Mouse (Mus musculus) cerebellum, postnatal 10 days (tissue): ENCODE results near the gene Mettl26.
A peak's percentile ranks its signal among the peaks of the same experiment; 100 is the strongest.
"Not testable (repeated sequence)": the region's sequence is repeated elsewhere in the genome, so short reads cannot be mapped to it uniquely, and the experiment has no call there.

Experiments used
- DNase-seq, 2 experiments: peaks; one replicate each; pipeline ENCODE4 v3.0.0; 2021; ENCODE audit warnings: mixed read lengths in 2 of 2

Gene Mettl26

DNA sequence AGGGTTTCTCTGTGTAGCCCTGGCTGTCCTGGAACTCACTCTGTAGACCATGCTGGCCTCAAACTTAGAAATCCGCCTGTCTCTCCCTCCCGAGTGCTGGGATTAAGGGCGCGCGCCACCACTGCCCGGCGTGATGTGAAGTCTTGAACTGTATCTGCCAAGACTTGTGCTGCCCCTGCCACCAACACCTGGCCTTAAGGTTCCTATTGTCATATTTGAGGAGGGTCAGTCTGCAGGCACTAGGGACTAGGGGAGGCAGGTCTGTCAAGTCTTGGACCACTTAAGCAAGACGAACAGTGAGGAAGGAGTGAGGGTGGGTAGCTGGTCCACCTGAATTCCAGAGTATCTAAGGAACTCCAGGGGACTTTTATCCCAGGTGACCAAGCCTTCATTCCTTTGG, 5.4 kb upstream of the Mettl26 start:
- no peak for DNase-seq

DNA sequence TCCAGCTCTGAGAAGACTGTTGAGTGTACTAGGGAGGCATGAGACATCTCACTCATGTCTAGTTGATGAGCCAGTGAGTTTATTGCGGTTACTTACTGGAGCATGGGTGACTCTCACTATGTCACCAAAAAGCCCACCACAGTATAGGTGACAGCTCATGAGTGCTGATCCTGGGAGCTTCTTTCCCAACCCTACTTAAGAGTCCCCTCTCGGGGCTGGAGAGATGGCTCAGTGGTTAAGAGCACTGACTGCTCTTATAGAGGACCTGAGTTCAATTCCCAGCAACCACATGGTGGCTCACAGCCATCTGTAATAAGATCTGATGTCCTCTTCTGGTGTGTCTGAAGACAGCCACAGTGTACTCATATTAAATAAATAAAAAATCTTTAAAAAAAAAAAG, 4.9 kb upstream of the Mettl26 start:
- DNase-seq: no peak

DNA sequence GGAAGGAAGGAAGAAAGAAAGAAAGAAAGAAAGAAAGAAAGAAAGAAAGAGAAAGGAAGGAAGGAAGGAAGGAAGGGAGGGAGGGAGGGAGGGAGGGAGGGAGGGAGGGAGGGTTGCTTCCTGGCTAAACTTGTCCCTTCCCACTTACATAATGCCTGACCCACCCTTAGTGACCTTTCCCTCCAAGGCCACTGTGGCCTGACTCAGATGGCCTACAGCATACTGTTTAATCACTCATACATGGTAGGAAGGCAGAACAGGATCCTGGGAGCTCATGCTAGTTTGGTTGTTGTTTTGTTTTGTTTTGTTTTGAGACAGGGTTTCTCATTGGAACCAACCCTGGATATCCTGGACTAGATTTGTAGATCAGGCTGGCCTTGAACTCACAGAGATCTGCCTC, 3.3 kb upstream of the Mettl26 start:
- not testable (repeated sequence) for DNase-seq

DNA sequence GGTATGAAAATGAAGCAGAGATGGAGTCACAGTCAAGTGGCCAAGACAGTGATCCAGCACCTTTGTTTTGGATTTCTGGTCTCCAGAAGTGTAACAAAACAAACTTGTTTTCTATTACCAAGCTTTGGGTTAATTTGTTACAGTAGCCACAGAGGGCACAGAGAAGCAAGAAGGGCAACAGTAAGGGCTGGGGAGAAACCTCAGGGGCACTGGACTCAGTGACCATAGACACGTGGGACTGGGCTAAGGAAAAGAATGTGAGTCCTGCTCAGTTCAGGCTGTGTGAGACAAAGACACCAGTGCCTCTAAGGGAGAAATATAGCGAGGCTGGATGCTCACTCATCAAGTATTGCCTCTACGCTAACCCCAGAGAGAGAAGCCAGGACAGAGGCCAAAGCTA, 2.2 kb upstream of the Mettl26 start:
- no peak for DNase-seq

DNA sequence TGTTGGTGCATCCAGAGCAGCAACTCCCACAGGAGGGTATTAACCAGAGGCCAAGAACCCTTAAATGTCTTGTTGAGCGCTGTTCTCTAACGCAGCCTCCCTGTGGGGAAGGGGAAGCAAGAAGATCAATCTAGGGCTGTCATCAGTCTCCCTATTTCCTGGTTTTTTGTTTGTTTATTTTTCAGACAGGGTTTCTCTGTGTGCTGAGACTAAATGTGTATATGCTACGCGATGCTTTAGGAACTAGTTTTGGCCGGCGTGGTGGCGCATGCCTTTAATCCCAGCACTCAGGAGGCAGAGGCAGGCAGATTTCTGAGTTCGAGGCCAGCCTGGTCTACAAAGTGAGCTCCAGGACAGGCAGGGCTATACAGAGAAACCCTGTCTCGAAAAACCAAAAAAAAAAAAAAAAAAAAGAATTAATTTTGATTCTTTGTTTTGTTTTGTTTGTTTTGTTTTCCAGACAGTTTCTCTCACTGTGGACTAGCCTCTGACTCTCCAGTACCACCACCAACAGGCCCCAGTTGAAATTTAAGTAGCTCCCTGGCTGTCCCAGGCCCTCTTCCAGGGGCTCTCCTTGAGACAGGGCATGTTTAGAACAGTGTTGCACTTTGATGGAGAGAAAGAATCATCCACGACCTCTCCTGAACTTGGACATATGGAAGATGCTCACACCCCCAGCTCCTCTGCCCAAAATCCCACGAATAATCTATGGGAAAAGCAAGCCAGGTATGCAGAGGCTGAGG, 1.3 kb upstream of the Mettl26 start:
- no peak for DNase-seq

DNA sequence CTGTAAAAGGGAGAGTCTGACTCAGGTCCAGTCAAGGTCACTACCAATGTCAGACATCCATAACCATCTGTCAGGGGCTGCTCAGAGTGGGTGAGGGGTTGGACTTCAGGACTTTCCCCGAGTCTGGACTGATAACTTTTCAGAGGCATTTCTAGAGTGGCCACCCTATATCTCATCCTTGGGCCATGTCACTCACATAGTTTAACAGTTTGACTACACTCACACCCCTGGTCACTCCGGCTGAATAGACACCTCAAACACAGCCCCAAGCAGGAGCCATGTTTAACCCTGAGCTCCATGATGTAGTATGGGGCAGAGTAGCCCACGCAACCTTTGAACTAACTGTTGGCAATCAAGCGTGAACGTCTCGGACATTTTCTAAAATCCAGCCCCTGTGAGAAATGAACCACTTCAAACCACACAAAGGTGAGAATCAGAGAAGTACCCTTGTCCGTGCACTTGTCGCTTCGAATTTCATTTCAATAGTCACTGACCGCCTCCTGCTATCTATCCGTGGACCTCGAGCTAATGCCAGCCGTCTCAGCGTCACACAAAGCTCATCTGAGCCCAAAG, 640 bp upstream of the Mettl26 start:
- DNase-seq: no peak

DNA sequence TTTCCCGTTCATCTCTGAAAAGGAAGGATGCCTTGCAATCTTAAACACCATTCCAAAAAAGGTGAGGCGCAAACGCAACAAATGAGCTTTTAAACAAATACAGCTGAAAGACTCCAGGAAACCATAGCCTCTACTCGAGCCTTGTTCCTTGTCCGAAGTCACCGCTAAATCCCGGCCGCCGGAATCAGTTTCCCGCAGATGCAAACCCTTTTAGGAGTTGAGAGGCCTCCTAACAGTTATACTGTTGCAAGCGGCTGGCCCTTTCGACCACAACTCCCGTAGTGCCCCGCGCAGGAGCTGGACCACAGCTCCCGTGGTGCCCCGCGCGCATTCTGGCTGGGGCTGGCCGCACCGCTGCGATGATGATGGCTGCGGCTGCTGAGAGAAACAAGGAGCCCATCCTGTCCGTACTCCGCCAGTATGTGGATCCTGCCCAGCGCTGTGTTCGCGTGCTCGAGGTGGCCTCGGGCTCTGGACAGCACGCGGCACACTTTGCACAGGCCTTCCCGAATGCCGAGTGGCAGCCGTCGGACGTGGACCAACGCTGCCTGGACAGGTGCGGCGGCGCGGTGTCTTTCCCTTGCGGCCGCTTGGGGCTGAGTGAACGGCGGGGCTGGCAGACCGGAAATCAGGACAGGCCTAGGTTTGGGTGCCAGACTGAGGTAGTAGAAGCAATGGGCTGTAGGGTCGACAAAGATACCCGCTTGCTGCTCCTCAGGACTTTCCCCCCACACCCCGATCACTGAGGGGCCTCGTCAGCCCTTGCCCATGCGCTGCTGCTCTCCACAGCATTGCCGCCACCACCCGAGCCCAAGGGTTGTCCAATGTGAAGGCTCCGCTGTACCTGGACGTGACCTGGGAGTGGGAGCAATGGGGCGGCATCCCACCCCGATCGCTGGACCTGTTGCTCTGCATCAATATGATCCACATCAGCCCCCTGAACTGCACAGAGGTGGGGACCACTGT, 580 bp downstream of the Mettl26 start:
- peak; percentile 96 for DNase-seq

DNA sequence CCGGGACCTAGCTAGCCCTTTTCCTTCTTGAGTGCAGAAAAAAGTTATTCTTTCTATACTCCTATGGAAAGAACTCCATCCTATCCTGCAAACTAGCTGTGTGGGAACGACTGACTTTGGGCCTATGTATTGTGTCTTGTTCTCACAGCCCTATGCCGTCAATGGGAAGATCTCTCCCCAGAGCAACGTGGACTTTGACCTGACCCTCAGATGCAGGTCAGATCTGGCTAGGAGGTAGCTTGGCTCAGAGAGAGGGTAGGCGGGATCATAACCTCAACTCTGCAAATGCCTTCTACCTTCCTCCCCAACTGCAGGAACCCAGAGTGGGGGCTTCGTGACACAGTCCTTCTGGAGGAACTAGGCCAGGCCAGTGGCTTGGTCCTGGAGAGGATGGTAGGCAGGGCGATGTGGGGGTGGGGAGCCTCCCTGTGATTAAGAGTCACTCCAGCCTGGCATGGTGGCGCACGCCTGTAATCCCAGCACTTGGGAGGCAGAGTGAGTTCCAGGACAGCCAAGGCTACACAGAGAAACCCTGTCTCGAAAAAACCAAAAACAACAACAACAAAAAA, 1.6 kb downstream of the Mettl26 start:
- DNase-seq: peak; percentile 34 to 45

DNA sequence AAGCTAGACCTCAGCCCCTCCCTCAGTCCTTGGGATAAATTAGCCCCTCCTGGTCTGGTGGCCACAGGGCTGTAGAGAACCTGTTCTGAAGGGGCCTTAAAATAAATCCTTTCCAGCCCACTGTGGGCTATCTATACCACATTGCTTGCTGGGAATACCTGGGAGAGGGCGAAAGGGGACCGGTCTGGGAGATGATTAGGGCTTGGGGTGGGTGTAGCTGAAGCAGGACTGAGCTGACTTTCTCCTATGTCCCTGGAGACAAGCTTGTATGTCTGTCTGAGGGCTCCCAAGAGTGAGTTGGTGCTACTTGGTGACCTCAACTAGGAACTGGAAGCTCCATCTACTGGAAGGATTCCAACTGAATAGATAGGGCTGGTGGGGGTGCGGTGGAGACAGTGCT, 2.2 kb downstream of the Mettl26 start:
- DNase-seq: peak in 1 of 2 experiments; percentile 26

DNA sequence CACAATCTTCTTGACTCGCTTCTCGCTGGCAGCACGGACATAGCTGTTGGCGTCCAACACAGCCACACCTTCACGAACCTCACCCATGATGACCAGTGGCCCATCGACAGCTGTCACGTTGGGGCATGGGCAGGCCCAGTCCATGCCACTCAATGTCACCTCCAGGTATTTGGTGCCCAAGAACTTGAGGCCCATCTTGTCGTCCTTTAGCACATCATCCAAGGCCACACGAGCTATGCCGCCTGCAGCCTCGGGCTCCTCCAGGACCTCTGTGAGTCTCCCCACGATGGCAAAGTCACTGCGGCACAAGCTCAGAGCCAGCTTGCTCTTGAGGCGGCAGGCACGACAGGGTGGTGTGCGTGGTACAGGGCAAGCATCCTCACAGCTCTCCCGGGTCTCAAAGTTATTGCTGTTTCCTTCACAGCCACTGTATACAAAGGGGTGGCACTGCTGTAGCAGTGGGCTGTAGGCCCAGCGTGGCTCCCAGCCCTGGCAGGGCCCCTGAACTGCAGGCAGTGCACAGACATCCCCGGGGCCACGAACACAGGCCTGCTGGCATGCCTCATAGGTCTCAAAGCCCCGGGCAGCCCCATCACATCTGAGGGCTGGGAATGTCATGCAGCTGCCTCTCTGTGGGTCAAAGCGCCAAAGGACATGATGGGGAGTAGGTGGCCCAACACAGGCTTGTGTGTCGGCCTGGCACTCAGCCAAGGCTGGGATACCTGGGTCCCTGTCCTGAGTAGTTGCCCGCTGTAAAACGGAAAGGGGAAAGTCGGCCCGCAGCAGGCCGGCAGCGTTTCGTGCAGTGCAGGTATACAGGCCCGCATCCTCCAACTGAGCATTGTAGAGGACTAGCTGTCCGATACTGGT, 3.1 kb downstream of the Mettl26 start:
- DNase-seq: peak in 1 of 2 experiments; percentile 40

DNA sequence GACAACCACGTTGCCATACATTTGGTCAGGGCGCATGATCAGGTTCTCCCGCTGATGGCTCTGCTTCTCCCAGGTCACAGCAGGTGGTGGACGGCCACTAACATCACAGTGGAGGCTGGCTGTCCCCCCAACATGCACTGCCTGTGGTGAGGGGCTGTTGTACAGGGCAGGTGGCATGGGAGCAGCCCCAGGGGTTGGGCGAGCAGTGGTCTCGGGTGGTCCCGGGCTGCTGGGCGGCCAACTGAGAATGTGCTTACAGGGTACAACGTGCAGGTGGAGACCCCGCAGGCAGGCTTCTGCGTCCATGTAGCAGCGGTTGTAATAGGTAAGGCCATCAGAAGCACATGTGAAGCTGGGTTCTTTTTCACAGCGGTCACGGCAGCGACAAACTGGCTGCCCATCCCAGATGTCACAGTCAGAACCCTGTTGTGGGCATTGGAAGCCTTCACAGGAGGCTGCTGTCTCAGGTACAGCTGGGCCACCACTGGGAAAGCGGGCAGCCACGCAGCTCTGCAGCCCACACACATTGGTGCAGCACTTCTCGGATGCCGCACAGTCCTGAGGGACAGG, 3.8 kb downstream of the Mettl26 start:
- peak; percentile 39 to 47 for DNase-seq

DNA sequence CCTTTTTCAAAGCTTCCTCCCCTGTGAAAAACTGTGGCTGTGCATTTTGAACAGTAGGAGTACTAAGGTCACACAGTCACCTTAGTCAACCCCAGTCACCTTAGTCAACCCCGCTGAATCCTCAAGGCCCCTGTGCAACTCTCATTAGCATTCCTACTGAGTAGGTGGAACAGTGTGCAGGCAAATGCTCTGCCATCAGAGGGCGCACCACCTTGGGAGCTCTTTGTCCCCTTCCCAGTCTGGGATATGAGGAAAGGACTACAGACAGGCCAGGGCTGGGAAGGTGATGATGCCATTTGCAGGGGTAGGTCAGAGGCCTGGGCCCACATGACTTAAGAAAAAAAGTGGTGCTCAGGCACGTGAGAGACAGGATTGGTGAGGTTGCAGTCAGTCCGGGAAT, 4.4 kb downstream of the Mettl26 start:
- DNase-seq: peak; percentile 66 to 69

DNA sequence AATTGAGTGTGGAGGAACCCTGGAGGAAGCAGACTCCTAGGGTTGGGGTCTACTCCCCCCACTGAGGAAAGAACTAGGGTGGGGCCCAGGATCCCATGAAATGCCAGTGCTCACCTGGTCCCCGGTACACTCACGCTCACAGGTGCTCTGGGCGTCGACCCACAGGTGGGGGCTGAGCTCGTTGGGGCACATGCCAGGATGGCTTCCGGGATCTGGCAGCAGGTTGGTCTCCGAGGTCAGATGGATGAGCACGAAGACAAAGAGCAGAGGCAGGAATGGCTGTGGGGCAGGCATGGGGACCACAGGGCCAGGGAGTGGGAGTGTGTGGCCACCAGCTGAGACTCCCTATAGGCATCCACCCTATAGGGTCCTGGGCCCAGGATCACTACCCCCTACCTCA, 4.9 kb downstream of the Mettl26 start:
- peak in 1 of 2 experiments; percentile 44 for DNase-seq

DNA sequence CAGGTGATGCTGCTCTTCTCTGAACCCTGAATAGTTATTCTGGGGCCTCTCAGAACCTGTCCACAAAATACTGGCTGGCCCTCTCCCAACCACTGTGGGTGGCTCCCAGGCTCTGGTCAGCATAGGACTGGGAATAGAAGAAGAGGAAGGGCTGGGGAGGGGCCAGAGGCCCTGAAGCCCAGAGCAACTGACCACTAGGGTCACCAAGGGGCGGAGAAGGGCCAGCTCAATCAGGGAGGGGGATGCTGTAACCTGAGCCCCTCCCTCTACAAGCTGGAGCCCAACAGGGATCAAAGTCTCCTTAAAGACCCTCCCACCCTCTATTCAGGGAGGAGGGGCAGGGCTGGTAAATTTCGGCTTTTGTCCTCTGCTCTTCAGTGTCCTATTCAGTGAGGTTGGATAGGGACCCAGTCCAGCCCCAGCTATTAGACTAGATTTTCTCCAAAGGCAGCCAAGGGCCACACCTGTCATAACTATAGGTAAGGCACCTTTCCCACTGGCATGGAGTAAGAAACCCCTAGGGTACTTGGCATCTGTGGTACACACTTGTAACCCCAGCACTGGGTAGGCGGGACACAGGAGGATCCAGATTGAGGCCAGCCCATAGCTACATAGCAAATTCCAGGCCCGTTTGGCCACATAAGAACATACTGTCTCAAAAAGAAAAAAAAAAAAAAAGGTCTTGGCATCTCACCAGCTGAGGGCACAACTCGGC, 5.5 kb downstream of the Mettl26 start, which contains the start of gene Wfikkn1:
Gene Wfikkn1, minus strand, starts transcription at position 663 of the 715 bp plus-strand sequence.
- DNase-seq: peak in 1 of 2 experiments; percentile 45

DNA sequence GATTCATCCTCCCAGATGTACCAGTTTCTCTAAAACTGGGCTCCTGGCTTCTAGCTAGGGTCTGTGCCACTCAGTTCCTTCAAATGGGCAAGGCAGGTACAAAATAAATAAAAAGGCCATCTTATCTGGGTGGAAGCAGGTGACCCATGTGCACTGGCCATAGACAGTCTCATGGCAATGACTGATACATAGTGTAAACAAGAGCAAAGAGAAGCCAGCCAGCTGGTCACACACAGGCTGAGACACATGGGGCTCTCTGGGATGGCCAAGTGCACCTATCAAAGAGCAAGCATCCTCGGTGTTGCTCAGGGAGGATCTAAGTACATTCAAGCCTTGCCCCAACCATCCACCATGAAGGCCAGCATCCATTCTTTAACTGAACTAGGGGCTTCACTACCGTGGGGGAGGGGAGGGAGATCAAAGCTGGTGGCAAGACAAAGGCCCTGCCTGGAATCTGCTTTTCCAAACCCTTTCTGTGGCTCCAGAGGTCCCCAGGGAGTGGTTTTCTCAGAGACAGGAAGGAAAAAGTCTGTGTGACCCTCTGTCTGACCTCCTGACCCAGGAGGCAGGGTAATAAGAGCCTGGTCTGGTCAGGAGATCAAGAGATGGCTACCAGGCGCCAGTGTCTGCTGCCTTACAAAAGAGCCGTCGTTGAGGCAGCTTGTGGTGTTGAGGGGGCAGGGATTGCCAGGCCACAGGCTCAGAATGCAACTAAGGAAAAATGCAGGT, 6.2 kb downstream of the Mettl26 start:
- peak in 1 of 2 experiments; percentile 49 for DNase-seq

DNA sequence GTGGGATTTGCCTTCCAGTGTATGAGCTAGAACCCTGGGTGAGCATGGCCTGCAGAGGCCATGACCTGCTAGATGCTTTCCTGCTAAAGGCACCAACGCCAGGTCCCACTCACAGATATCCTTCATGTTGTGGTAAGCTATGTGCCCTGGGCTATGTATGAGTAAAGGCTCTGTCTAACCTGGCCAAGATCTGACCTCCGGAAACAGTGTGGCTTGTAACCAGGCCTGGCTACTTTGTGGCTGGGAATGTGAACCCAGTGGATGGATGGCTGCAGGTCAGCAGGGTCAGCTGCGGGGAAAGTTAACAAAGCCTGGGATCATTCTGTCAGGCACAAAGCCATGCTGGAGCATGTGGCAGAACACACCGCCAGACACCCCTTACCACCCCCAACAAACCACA, 6.8 kb downstream of the Mettl26 start:
- DNase-seq: no peak

DNA sequence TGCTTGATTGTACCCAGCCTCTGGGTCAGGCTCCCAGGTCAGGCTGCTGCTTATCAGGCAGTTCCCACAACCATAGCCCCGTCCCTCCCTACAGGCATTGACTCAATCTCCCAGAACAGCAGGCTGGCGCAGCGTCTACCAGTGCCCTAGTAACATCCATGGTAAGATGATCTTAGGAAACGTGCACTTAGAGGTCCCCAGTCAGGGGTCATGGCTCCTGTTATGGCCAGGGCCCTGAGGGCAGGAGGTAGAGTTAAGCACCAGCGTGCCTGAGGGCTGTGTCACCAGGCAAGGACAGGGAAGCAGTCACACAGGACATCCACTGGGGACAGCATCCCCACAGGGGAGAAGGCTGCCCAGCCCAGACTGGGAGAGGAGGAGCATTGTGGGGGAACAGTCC, 7.4 kb downstream of the Mettl26 start:
- peak in 1 of 2 experiments; percentile 36 for DNase-seq

DNA sequence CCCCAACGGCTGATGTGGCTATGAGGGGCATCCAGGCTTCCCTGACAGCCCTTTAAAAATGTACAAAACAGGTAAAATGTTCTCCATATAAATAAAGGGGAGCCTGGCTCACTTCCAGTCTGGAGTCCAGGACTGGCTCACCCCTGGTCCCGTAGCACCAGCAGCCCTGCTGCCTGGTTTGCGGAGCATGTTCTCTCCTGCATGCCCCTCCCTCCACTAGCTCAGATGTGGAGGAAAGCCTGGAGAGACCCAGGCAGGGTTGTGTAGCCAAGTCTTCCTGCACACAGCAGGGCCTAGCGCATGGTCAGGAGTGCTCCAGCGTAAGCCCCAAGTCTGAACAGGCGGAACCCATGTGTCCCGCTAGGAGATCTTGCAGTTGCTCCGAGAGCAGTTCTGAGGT, 8.4 kb downstream of the Mettl26 start:
- no peak for DNase-seq

DNA sequence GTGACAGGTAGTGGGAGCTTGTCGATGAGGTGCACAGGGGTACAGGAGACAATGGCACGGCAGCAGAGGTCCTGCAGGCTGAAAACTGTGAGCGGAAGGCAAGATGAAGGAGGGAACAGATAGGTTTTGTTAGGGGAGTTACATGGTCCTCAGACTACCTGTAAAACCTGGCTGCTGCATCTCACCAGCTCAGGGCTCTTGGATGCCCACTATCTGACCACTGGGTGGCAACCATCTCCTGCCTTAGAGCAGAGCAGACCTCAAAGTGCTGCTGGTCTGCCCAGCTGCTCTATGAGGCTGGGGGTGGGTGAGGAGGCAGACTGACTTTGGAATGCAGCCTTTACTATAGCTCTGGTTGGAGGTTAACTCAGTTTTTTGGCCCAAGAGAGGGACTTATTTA, 8.9 kb downstream of the Mettl26 start:
- DNase-seq: peak; percentile 33 to 38

DNA sequence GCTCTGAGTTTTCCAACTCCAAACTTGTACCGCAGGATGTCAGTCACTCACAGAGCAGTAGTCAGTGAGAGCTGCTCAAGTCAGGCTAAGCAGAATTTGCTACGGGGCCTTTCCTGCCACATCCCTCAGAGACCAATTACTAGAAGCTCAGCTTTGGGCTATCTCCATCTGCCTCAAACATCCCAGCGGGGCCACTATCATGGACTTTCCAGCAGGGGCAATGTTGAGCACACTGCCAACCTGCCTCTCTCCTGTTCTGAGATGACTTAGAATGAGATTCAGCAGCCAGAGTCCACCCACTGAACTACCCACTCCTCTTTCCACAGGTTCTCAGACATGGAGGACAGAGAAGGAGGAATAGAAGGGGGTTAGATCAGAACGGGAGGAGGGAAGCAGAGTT, 10.8 kb downstream of the Mettl26 start:
- peak; percentile 46 to 56 for DNase-seq
